Mouse (Mus musculus) WW6 (cell line): ENCODE results near the gene Pitpnm2.

Experiments used
- DNase-seq: peaks from one replicate; pipeline ENCODE4 v3.0.0-alpha.2; 2013; ENCODE audit warnings: low read depth, low spot score

The Pitpnm2 gene

DNA sequence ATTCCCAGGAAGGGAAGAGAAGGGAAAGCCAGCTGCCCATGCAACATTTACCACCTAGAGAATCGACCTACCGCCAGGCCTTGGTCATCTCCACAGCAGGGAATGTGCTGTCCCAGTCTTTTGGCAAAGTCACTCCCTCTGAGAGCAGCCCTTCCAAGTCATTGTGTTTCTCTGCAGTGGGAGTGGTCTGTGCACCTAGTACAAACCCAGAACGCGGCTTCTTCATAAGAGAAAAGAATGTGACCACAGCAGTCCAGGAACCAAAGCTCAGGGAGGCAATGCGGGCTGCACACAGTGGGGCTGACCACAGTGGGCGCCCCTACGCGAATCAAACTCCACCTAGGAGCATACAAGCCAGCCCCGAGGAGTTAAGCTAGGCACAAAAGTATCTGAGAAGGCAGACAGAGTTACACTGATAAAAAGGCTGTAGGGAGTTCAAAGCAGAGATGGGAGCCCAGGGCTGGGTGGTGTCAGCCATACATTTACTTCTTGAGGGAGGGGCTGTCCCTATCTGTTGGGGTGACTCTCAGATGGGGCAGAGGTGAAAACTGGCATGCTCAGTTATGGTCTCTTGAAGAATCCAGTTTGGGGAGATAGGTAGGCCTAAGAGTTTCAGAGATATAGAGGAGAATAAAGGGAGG, 1.5 kb downstream of the Pitpnm2 start:
- no peak for DNase-seq

DNA sequence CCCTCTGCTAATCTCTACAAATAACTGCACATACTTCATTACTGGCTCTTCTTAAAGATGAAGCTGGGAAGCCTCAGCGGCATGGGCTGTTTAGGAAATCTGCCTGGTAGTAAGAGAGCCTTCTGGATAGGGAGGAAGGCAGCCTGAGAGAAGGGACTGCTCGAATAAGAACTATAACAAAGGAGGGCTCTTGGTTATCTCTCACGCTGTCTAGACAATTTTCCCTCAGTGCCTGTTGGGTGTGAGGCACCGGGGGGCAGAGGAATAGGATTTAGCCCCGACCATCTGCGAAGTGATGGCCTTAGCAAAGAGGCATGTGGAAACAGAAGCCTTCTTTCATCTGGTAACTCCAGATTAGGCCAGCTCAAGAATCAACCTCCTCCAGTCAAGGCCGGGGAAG, 2.3 kb downstream of the Pitpnm2 start:
- no peak for DNase-seq

DNA sequence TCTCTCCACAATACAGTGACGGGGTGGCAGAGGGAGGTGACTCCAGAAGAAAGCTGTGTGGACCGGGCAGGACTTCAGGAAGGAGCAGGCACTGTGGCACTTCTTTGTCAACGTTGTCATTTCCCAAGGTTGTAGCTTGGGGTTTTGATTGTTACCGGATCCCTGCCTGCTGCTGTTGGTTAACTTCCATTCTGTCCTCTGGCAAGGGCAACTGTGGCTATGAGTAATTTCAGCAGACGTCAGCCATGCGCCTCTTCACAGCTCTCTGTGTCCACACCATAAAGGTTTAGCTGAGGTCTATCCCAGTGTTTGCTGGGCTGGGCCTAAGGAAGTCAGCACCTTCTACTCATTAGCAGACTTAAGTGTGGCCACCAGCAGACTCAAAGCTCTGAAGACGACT, 4.7 kb downstream of the Pitpnm2 start:
- no peak for DNase-seq

DNA sequence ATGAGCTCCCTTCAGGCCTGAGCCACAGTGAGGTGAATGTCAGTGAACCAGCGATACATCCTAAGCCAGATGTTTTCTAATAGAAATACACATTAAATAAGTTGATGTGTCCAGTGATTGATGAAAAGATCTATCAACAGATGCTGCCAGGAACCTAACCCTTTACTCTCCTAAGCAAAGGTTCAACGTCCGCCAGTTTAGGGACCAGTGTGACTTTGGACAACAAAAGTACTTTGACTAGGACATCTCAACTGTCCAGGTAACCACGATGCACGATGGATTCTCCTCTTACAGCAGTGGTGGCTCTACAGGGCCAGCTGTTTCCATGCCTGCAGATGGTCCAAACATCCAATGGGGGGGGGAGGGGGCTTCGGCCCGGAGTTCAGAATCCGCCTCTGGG, 5.1 kb downstream of the Pitpnm2 start:
- DNase-seq = no peak

DNA sequence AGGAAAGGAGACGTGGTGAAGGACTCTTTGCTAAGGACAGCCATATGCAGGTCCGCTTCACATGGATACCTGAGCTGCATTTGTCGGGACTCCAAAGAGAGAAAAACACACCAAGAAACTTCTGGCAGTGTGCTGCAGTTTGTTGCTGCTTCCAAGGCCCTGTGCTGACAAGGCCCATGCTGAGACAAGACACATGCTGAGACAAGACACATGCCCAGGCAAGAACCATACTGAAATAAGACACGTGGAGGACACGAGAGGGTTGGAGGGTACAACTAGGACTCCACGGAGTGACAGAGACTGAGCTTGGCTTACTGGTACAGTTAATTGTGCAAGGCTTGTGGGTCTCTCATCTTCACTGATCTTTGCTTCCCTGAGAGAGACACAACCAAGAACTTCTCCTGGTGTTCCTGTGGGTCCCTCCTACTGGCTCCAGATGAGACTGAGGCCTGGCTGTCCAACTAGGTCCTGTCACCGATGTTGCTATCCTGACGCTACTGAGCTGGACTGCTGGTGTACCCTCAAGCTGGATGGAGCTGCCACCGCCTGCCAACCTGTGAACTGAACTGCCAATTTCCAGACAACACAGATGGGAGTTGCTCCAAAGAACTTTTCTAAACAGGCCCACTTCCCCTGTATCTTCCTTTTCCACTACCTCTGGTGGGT, 6.2 kb downstream of the Pitpnm2 start:
- DNase-seq = no peak

DNA sequence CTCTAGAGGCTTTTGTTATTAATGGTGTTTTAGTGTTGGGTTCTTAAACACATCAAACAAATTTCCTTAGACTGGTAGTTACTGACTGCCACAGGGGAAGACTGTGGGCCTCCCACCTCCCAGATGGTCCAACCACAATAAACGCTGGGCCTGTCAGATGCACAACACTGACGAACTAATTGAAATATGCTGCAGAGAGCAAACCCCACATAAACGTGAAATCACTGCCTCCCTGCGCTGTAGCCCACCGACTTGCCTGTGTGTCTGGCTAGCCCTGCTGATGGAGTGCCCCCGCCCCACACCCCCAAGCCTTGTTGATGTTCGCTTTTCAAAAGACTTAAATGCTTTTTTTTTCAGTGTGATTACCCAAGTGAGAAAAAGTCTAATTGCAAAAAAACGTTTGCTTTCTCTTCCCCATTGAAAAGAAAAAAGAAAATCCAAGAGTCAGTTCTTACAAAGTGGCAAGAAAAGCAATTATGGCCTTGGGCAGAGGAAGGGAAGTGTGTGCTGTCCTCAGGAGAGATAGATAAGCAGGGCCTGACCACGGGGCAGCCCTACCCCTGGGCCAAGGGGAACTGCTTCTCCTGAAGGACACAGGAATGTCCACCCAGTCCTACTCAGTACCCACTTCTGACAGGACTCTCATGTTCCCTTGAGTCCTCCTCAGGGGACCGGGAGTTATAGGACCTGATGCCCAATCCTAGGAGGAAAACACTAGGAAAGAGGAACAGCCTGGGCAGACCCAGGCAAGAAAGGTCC, 7.7 kb downstream of the Pitpnm2 start:
- no peak for DNase-seq

DNA sequence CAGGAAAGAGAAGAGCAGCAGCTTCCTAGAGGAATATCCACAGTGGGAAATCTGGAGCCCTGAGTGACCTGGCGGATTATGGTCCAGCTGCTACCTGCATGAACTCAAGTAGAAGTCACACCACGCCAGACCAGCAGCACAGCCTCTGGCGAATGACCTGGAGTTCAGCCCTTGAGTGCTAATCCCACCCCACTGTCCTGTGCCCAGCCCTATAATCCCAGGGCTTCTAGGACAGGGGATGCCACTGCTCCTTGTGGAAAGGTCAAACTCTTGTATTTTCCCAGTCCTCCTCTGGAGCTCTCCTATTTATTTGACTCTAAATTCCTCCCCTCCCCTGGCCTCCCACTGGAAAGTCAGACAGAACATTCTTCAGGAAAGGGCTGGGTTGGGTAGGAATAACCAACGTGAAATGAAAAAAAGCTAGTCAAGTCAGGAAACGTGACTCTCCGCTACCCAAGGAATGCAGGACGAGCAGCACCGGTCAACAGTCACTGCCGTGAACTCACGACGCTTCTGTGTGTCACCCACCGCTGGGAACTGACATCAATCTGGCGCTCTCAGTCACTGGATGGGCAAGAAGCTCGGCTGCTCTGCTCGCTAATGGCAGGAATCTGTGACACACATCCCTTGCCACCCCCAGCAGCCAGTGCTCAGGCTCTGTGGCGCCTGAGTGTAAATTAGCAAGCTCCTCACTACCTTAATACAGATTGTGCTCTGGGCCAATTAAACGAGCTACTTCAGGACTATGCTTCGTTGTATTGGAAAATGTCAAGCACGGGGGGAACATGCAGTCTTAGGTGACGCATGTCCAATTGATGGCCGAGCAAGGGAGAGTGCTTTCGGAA, 8.5 kb downstream of the Pitpnm2 start:
- no peak for DNase-seq

DNA sequence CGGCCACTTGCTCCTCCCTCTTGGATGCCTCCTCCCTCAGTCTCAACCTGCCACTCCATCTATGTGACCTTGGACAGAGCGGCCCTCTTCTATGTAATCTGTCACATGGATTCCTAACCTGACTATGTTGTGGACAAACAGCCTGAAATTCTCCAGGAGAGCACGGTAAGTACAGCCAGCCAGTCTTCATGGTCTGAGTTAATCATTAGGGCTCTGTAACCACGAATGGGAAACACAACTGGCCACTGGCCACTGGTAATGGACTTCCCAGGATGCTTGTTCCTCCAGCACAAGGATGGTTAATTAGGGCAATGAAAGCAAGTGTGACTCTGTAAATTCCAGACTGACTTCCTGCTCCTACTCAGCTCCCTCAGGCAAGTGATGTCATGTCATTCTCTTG, 13.4 kb downstream of the Pitpnm2 start:
- DNase-seq = no peak

DNA sequence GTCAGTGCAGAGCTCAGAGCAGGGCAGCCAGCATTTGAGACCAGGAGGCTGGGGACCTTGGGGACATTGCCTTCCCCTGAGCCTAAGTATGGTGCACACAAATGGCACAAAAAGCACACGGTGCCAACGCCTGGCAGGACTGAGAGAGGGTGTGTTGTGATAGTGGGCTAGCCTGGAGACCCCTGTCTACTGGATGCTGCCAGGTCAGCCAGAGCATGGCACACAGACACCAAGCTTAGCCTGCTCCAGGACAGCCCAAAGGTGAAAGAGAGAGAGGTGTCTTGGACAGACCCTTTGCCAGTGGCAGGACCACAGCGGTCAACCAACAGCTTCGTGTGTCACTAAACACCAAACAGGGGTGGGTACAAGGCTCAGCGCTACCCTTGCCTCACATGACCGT, 14.8 kb downstream of the Pitpnm2 start:
- no peak for DNase-seq

DNA sequence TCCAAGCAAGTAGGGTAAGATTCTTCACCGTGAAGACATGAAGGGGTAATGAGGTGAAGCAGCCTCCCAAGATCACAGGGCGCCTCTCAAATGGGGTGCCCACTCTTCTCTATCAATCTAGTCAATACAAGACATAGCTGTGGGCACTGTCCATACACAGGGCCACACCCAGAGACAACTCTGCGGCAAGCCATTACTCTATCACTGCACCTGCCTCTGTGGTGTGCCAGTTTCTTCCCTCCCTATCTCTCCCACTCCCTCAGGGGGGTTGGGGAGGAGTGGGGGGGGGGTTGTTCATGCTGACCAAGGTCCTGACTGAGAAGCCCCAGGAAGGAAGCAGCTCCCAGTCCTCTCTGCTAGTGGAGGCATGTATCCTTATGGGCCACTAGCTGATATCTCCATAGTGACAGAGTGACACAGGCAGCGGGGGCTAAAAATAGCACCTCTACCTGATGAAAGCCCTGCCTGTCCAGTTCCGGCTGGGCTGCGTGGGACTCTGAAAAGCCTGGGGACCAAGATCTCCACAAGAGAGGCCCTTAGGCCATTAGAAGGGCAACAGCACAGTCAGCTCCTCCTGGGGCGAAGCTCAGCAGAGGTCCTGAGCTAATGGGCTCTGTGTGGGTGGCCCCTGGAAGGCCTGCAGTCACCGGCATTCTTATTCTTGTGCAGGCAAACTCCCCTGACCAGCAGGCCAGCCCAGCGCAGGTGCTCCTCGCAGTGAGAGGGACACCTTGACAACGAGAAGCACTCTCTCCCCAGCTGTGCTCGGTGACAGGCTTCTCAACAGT, 15.5 kb downstream of the Pitpnm2 start:
- DNase-seq = no peak

DNA sequence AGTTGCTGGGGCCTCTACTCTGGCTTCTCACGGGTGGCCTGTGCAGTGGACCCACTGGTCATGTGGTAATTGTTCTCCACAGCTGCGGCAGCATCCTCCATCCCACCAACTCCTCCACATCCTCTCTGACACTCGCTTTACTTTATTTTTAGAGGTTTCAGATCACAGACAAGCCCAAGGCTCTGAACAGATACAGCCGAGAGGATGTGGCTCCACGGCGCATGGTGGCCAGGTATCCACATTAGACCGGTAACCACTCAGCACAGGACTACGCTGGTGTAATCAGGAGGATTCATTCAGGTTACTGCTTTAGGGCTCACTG, 16.5 kb downstream of the Pitpnm2 start:
- DNase-seq = no peak

DNA sequence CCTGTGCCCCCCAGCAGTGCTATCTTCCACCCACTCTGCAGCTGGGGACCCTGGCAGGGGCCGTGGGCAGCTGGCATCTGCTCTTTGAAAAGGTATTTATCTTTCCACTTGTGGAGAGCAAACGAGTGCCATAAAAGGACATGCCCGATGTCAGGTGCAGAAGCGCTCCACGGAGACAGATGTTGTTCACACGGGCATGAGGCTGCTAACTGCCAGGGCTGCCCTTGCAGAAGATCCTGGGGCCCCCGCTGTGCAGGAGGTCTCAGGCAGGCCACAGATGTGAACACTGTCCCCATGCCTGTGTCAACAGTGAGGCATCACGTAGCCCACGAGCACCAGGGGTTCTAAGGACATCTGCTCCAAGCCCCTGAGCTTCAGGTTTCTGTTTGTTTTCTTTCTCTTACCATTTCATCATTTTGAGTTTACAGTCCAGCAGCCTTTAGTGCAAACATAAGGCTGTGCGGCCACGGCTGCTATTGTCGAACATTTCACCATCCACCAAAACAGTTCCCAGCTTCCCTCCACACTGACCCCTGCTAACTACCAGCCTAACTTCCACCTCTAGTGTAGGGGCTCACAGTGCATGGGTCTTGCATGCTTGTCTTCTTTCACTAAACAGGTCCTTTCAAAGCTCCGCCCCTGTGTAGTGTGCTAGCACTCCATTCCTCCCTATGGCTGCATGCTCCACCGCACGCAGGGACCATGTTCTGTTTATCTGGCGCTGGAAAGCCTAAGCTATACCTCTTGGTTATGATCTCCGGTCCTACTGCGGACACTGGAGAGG, 17.0 kb downstream of the Pitpnm2 start:
- DNase-seq = no peak

DNA sequence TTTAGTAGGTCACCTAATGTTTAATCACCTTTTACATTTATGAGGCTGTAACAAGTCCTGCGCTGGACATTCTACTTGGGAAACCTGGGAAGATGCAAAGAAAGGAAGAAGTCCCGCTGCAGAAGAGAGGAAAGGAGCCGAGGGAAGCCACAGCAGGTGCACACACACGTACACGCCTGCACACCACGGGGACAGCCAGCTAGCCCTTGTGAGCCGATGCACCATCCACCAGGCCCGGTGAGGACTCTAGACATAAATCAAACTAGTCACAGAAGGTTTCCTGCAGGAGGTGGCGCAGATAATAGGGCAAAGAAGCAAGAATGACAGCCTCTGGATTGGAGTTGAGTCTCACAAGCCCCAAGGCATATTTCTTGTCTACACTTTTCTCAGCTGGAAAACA, 19.1 kb downstream of the Pitpnm2 start:
- DNase-seq = no peak

DNA sequence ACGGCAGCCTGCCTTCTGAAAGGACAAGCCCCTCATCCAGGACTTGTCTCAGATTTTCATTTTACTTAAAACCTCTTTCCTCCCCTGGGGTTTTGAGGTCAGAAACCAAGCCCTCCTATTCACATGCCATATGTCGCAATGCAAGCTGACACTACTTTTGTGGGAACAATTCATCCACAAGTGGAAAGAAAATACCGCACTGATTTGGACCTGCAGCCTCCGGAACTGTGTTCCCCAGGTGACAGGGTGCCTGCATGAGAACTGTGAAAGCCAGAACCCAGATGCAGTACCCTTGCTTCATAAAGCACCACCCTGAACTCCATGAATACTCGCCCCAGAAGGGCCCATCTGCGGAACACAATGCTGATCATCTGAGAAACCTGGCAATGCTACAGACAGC, 22.4 kb downstream of the Pitpnm2 start:
- DNase-seq = no peak

DNA sequence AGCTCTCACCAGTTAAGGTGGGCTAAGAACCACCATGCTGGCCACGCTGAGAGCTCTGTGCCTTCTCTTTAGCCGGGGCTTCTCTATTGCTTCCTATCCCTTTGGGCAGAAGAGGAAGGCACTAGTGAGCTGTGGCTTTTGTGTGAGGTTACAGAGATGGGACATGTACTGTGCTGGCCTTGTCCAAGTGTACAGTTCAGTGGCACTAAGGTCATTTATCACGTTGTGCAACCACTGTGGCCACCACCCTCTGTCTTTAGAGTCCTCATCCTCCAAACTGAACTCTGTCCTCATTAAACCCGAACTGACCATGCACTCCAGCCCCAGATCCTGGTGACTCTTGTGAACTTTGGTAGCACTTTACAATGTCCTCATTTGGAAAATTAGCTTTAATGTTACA, 23.1 kb downstream of the Pitpnm2 start:
- DNase-seq = no peak

DNA sequence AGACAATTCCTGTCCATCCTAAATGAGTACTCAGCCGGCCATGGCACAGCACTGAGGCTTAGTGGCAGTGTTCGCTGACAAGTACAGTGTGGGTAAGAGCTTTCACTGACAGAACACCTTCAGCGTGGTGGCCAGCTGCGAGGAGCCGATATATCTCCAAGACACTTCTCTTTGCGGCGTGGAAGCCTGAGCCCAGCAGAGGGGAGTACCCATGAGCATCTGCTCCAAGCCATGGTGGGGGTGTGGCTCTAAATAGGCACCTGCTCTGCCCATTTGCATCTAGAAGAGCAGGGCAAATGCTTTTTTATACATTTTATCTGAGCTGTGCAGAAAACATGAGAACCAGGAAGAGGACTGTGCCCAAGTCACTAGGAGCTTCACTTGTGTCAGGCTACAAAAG, 23.7 kb downstream of the Pitpnm2 start:
- DNase-seq = no peak

DNA sequence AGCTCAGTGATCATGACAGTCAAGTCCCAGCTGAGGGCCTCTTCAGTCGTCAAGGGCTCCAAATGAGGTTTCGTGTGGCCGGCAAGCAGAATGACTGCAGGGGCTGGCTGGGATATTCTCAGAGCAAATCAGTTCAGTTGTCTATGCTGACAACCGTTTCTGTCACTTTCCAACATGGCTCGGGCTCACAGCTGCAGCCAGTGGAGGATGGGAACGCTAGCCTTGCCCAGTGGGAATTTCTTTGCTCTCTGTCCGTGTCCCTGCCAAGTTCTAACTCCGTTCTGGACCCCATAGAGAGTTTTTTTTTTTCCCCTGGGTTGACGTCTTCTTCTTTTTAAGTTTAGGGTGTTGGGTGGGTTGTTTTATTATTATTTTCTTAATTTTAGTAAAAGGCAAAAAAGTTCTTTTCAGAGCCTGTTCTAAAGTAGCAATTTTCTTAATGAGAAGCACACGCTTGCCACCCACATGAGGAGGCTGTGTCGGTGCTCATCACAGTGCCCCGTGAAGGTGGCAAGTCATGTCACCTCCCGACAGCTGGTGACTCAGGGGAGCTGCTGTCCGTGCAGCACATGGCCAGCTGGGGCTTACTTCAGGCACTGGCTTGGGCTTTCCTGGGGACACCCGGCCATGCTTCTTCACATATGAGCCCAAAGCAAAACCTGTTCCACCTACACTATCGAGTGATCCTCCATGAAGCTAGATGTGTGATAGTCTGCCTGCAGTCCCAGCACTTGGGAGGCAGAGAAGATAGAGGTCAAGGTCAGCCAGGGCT, 25.1 kb downstream of the Pitpnm2 start:
- no peak for DNase-seq

DNA sequence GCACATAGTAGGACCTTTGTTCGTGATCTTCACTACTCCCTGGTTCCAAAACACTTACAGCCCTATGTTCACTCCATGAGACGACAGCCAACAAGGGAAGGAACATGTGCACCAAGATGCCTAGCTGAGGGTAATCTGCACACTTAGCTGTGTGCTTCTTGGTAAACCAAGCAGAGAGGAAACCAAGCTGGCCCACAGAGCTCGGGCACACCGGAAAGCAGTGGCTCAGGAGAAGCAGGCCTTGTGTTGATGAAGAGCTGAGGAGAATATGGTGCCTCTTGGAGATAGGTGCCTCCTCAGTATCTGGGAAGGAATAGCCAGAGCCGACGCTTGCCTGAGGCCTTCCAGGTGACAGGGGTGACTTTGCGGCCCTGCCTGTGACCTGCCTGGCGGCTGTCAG, 26.0 kb downstream of the Pitpnm2 start:
- DNase-seq = no peak

DNA sequence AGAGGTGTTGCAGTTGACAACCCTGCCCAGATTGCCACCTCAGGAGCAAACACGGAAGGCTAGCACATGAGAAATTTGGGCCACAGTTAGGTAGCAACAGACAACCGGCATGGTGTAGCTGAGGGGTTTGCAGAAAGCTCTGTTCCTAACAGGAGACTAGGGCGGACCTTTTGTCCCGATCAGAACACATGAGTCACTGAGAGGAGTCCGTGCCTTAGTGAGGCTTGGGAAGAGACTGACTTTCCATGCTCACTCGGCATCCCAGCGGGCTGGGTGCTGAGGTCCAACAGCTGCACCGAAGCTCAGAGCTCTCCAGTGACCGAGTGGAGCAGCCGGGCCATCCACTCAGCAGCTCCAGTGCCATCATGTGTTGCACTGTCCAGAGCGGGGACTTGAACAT, 26.9 kb downstream of the Pitpnm2 start:
- DNase-seq = no peak

DNA sequence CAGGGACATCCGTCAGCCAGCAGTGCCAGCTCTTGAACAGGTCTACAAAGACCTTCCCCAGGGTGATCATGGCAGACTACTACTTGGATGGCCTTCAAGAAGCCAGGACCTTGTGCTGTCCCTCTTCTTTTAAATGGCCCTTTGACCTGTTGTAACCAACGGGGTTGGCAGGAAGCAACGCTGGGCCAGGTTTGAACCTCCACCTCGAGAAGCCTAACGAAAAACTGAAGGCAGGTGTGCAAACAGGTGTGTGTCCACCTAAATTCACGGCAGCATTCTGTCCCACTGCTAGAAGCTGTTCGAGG, 27.9 kb downstream of the Pitpnm2 start:
- no peak for DNase-seq
